Mouse (Mus musculus): ENCODE measurements around the gene Gabrg3. TPM values are rescaled to one million over a fixed set of nuclear protein-coding genes. Genes with fewer than 3 reads are reported as not detected.

Gabrg3 gene
- polyA plus RNA-seq, 1 experiment from 2014 or later: 0.36 TPM

- ATAC-seq (ENCODE audit: low FRiP score, low read depth): no peak
- no peak overlapping the region for H3K4me3 ChIP-seq
- H3K36me3 ChIP-seq: no peaks in the 10 kb centered on the region
- H3K9me3 ChIP-seq: no peaks in the 10 kb centered on the region
- no peak overlapping the region for H3K4me2 ChIP-seq (replicated peaks)
- H3K9ac ChIP-seq (replicated peaks): no peak overlapping the region
- no peaks in the 10 kb centered on the region for H3K27me3 ChIP-seq
- H3K27ac ChIP-seq (replicated peaks): no peak overlapping the region
- peaks cover 7% of the 10 kb centered on the region; the same call in 1 of the 2 replicates for H3K4me1 ChIP-seq
- 45% methylated on average over 5 of the region's 5 CpGs for WGBS
Observed at GRCm38 (mm10) chr7:57153743-57154142, 233.2 kb downstream of the Gabrg3 start.

DNA sequence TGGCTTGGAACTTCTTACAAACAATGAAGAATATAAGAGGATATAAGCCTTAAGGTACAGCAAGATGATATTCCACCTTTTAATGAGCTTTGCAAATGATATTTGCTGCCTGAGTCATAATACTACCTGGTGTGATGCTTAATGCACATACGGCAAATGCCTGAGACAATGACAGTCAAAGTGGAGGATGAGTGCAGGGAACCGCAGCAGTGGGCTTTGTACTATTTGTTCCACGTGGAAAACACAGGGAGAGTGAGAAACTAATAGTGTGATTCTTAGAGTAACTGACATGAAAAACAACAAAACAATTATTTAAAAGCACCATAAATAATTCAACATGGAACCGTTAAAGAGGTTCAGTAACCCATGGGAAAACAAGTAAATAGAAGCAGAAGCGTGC, 236.2 kb downstream of the Gabrg3 start:
- Histone ChIP-seq H3K9ac (replicated peaks) (no peak overlapping the region), H3K9me3 (no peaks in the 10 kb centered on the region), H3K27ac (replicated peaks) (no peak overlapping the region), H3K36me3 (no peaks in the 10 kb centered on the region), H3K4me1 (peaks cover 7% of the 10 kb centered on the region; the same call in 1 of the 2 replicates), H3K4me3 (no peak overlapping the region), H3K27me3 (no peaks in the 10 kb centered on the region), H3K4me2 (replicated peaks) (no peak overlapping the region)
- WGBS: 68% methylated on average over 5 of the region's 5 CpGs
- ATAC-seq (ENCODE audit: low FRiP score, low read depth): no peak

- 87% methylated on average over 4 of the region's 4 CpGs for whole genome bisulfite sequencing
- no peak overlapping the region for H3K4me3 ChIP-seq
- ATAC-seq (ENCODE audit: low FRiP score, low read depth): no peak
- H3K4me1 ChIP-seq: no peaks in the 10 kb centered on the region
- no peak overlapping the region for H3K27ac ChIP-seq (replicated peaks)
- H3K36me3 ChIP-seq: no peaks in the 10 kb centered on the region
- H3K9me3 ChIP-seq: no peaks in the 10 kb centered on the region
- no peak overlapping the region for H3K9ac ChIP-seq (replicated peaks)
- no peak overlapping the region for H3K4me2 ChIP-seq (replicated peaks)
- no peaks in the 10 kb centered on the region for H3K27me3 ChIP-seq
Observed at GRCm38 (mm10) chr7:57138072-57138704, 248.8 kb downstream of the Gabrg3 start.

DNA sequence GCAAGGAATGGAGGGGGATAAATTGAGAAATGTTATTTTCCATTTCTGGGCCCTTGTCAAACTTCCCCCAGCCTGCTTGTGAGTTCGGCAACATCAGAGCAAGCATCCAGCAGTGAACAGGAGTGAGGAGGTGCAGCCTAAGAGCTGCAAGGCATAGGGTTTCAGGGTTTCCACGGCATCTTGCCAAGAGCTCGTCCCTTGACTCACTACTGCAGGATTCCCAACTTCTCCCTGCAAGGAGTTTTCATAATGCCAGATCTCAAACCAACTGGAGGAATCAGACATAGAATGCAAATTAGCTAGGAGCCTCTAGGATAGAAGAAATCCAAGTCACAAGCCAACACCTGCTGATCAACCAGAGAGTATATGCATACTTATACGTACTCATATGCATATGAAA, 254.0 kb downstream of the Gabrg3 start:
- no peak for ATAC-seq (ENCODE audit: low FRiP score, low read depth)
- Histone ChIP-seq H3K4me2 (replicated peaks) (no peak overlapping the region), H3K4me1 (no peaks in the 10 kb centered on the region), H3K27ac (replicated peaks) (no peak overlapping the region), H3K27me3 (no peaks in the 10 kb centered on the region), H3K9me3 (no peaks in the 10 kb centered on the region), H3K4me3 (no peak overlapping the region), H3K36me3 (no peaks in the 10 kb centered on the region), H3K9ac (replicated peaks) (no peak overlapping the region)
- 82% methylated on average over 4 of the region's 4 CpGs for WGBS

- no peaks in the 10 kb centered on the region for H3K4me1 ChIP-seq
- no peak overlapping the region for H3K4me2 ChIP-seq (replicated peaks)
- H3K9me3 ChIP-seq: no peaks in the 10 kb centered on the region
- no peak overlapping the region for H3K27ac ChIP-seq (replicated peaks)
- H3K36me3 ChIP-seq: no peaks in the 10 kb centered on the region
- no peak overlapping the region for H3K4me3 ChIP-seq
- no peak overlapping the region for H3K9ac ChIP-seq (replicated peaks)
- no peaks in the 10 kb centered on the region for H3K27me3 ChIP-seq
- ATAC-seq (ENCODE audit: low FRiP score, low read depth): no peak
- whole genome bisulfite sequencing: 87% methylated on average over 2 of the region's 2 CpGs
Observed at GRCm38 (mm10) chr7:57132471-57132870, 254.5 kb downstream of the Gabrg3 start.

- Histone ChIP-seq H3K9me3 (no peaks in the 10 kb centered on the region), H3K36me3 (no peaks in the 10 kb centered on the region), H3K4me3 (no peak overlapping the region), H3K4me1 (no peaks in the 10 kb centered on the region), H3K9ac (replicated peaks) (no peak overlapping the region), H3K27me3 (no peaks in the 10 kb centered on the region), H3K4me2 (replicated peaks) (no peak overlapping the region), H3K27ac (replicated peaks) (no peak overlapping the region)
- no peak for ATAC-seq (ENCODE audit: low FRiP score, low read depth)
- 77% methylated on average over 3 of the region's 3 CpGs for WGBS
Observed at GRCm38 (mm10) chr7:57100065-57100464, 286.9 kb downstream of the Gabrg3 start.

DNA sequence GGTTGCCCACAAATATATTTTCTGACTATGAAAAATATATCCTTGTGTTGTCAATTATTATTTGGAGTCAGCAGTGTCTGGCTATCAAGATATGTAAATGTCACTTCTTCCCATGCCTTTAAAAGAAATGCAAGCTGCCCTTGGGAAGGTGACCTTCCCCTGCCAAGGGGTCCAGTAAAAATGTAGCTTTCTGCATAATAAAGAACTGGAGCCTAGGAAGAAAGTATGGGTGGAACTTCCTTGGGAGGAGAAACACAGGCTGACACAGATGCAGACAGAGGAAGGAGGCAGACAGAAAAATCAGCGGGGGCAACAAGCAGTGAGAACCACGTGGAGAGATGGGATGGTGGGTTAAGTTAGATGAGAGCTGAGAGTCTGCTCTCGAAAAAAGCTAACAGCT, 304.9 kb downstream of the Gabrg3 start:
- Histone ChIP-seq H3K4me2 (replicated peaks) (no peak overlapping the region), H3K4me1 (no peaks in the 10 kb centered on the region), H3K27me3 (no peaks in the 10 kb centered on the region), H3K9me3 (no peaks in the 10 kb centered on the region), H3K9ac (replicated peaks) (no peak overlapping the region), H3K4me3 (no peak overlapping the region), H3K27ac (replicated peaks) (no peak overlapping the region), H3K36me3 (no peaks in the 10 kb centered on the region)
- 67% methylated on average over 3 of the region's 3 CpGs for WGBS
- ATAC-seq (ENCODE audit: low FRiP score, low read depth): no peak

DNA sequence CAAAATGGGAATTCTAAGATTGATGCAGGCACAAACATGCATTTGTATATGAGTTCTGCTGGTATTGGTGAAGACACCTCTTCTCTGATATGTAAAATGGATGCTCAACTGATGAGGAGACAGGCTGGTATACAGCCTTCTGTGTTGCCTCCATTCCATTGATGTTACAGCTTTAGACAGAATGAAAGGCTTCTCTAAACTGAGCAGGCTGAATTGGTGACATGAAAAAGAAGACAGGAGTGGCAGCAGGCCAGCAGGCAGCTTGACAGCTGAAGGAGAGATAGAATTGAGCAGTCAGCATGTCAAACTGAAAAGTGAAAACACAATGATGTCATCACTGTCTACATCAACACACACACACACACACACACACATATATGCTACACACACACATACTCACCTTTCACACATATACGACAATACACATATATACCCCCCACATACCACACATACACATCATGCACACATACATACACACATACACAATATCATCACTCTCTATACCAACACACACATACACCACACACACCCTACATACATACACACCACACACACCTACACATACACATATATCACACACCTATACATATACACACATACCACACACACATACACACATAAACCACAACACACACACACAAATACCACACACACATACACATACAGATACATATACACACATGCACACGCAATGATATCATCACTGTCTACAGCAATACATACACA, 315.4 kb downstream of the Gabrg3 start:
- 98% methylated on average over 2 of the region's 2 CpGs for WGBS
- Histone ChIP-seq H3K27ac (replicated peaks) (no peak overlapping the region), H3K4me1 (no peaks in the 10 kb centered on the region), H3K4me3 (no peak overlapping the region), H3K4me2 (replicated peaks) (no peak overlapping the region), H3K36me3 (no peaks in the 10 kb centered on the region), H3K9me3 (no peaks in the 10 kb centered on the region), H3K27me3 (no peaks in the 10 kb centered on the region), H3K9ac (replicated peaks) (no peak overlapping the region)
- ATAC-seq (ENCODE audit: low FRiP score, low read depth): no peak

GRCm38 (mm10) chr7:57065398-57065797, 321.6 kb downstream of the Gabrg3 start:
- no peaks in the 10 kb centered on the region for H3K4me1 ChIP-seq
- no peak overlapping the region for H3K9ac ChIP-seq (replicated peaks)
- H3K27ac ChIP-seq (replicated peaks): no peak overlapping the region
- no peaks in the 10 kb centered on the region for H3K9me3 ChIP-seq
- WGBS: 89% methylated on average over 3 of the region's 3 CpGs
- H3K4me3 ChIP-seq: no peak overlapping the region
- no peak for ATAC-seq (ENCODE audit: low FRiP score, low read depth)
- no peaks in the 10 kb centered on the region for H3K36me3 ChIP-seq
- H3K4me2 ChIP-seq (replicated peaks): no peak overlapping the region
- H3K27me3 ChIP-seq: no peaks in the 10 kb centered on the region

- Histone ChIP-seq H3K4me1 (no peaks in the 10 kb centered on the region), H3K36me3 (no peaks in the 10 kb centered on the region), H3K27ac (replicated peaks) (no peak overlapping the region), H3K4me2 (replicated peaks) (no peak overlapping the region), H3K9ac (replicated peaks) (no peak overlapping the region), H3K9me3 (no peaks in the 10 kb centered on the region), H3K4me3 (no peak overlapping the region), H3K27me3 (no peaks in the 10 kb centered on the region)
- 60% methylated on average over 1 of the region's 1 CpGs for WGBS
- no peak for ATAC-seq (ENCODE audit: low FRiP score, low read depth)
Observed at GRCm38 (mm10) chr7:57050906-57051635, 335.9 kb downstream of the Gabrg3 start.

DNA sequence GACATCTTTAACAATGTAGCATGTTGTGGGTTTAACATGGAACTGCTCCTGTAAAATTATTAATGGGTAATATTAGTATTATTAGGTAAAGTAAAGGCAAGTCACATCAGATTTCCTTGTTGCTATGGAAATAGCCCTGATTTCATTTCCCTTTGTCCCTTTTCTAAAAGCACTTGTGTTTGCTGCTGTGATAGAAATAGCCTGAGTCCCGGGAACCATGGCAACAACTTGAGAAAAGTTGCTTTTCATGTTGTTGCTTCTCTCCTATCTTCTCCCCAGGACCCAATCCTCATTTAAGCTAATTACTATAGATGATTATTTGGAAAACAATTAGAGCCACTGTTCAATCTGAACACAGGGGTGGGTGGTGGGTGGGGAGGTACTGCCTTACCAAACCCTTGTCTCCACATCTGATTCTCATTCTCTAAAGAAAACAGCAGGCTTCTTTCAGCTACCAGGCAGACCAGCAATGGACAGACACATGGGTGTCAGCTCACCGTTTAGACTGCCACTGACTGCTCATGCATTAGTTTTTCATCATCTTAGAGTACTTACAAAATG, 349.0 kb downstream of the Gabrg3 start:
- Histone ChIP-seq H3K9me3 (no peaks in the 10 kb centered on the region), H3K36me3 (no peaks in the 10 kb centered on the region), H3K27me3 (no peaks in the 10 kb centered on the region), H3K4me2 (replicated peaks) (no peak overlapping the region), H3K4me3 (no peak overlapping the region), H3K4me1 (no peaks in the 10 kb centered on the region; the same call in 1 of the 2 replicates), H3K9ac (replicated peaks) (no peak overlapping the region), H3K27ac (replicated peaks) (no peak overlapping the region)
- no peak for ATAC-seq (ENCODE audit: low FRiP score, low read depth)
- WGBS: 16% methylated on average over 2 of the region's 2 CpGs
